8 mouse cellular contexts compared by ENCODE assay signal in the genomic region with DNA sequence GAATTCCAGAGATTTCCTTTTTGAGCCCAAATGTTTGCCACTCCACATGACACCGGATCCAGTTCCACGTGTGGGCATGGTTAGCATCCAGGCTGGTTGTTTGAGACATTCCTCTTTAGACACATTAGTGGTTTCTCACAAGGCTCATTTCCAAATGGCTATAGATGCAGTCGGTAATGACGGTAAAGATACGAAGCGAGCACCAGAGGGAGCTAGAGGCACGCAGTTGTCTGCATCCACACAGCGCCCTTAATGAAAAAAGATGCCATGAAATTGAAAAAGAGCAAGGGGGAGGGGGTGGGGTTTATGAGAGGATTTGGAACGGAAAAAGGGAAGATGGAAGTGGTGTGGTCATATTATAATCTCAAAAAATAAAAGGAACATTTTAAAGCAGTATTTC. TPM values are rescaled to one million over a fixed set of nuclear protein-coding genes. Genes with fewer than 3 reads are reported as not detected.
DNase-seq lines count a peak whose midpoint lies in the region; ATAC-seq and TF ChIP-seq lines count a peak whose summit lies in the region.

No protein-coding gene starts in this region.

- no peak overlapping the region for H3K27ac ChIP-seq in heart, embryonic 11.5 days (ENCODE audit: low read depth, low read length)
- H3K27ac ChIP-seq in kidney, embryonic 16.5 days (ENCODE audit: low read length) = no peak overlapping the region
- no peak overlapping the region for H3K27ac ChIP-seq in liver, postnatal 0 days (ENCODE audit: low read depth)
- no peak overlapping the region for H3K27ac ChIP-seq in neural tube, embryonic 14.5 days (ENCODE audit: low read depth, low read length)

- peak; percentile 90 for DNase-seq in CD4-positive, CD25-positive, alpha-beta regulatory T cell, adult 2 months (ENCODE audit: low read depth, low spot score)
- peak; percentile 66 for DNase-seq in adipocyte (ENCODE audit: low spot score)
- DNase-seq in embryo, embryonic 11 days = peak; percentile 87
- peak; percentile 75 for DNase-seq in liver, postnatal 0 days
- peak; percentile 54 for DNase-seq in thymus, postnatal 25 days

- peaks cover 7% of the 10 kb centered on the region for H3K4me1 ChIP-seq in heart, embryonic 11.5 days (ENCODE audit: control insufficient read depth, insufficient read depth, low read length)
- 0 out of 2 replicates have a peak, but pooled peaks cover 4% of the 10 kb centered on the region for H3K4me1 ChIP-seq in kidney, embryonic 16.5 days (ENCODE audit: insufficient read depth, low read length)
- 0 out of 2 replicates have a peak, but pooled peaks cover 2% of the 10 kb centered on the region for H3K4me1 ChIP-seq in liver, postnatal 0 days (ENCODE audit: insufficient read depth)
- no peaks in the 10 kb centered on the region for H3K4me1 ChIP-seq in neural tube, embryonic 14.5 days (ENCODE audit: control insufficient read depth, insufficient read depth, low read length)

- no peaks in the 10 kb centered on the region for H3K27me3 ChIP-seq in heart, embryonic 11.5 days (ENCODE audit: control insufficient read depth, insufficient read depth, low read length)
- no peaks in the 10 kb centered on the region for H3K27me3 ChIP-seq in kidney, embryonic 16.5 days (ENCODE audit: insufficient read depth, low read length)
- no peaks in the 10 kb centered on the region for H3K27me3 ChIP-seq in liver, postnatal 0 days (ENCODE audit: insufficient read depth, low read length)
- H3K27me3 ChIP-seq in neural tube, embryonic 14.5 days (ENCODE audit: control insufficient read depth, insufficient read depth, low read length) = no peaks in the 10 kb centered on the region

- no peak overlapping the region for H3K9ac ChIP-seq in heart, embryonic 11.5 days (ENCODE audit: low read depth, low read length)
- H3K9ac ChIP-seq in kidney, embryonic 16.5 days (replicated peaks; ENCODE audit: low read length) = no peak overlapping the region
- H3K9ac ChIP-seq in liver, postnatal 0 days (replicated peaks) = no peak overlapping the region
- no peak overlapping the region for H3K9ac ChIP-seq in neural tube, embryonic 14.5 days (replicated peaks; ENCODE audit: low read depth, low read length)

- no peaks in the 10 kb centered on the region for H3K36me3 ChIP-seq in heart, embryonic 11.5 days (ENCODE audit: control insufficient read depth, insufficient read depth, low read length)
- no peaks in the 10 kb centered on the region for H3K36me3 ChIP-seq in kidney, embryonic 16.5 days (ENCODE audit: insufficient read depth, low read length)
- no peaks in the 10 kb centered on the region for H3K36me3 ChIP-seq in liver, postnatal 0 days (replicated peaks; ENCODE audit: insufficient read depth, low read length)
- no peaks in the 10 kb centered on the region for H3K36me3 ChIP-seq in neural tube, embryonic 14.5 days (ENCODE audit: control insufficient read depth, insufficient read depth, low read length)

- H3K9me3 ChIP-seq in heart, embryonic 11.5 days (replicated peaks; ENCODE audit: control insufficient read depth, low read length) = no peaks in the 10 kb centered on the region
- no peaks in the 10 kb centered on the region for H3K9me3 ChIP-seq in kidney, embryonic 16.5 days (ENCODE audit: low read length)
- no peaks in the 10 kb centered on the region for H3K9me3 ChIP-seq in liver, postnatal 0 days (ENCODE audit: low read length)
- no peaks in the 10 kb centered on the region for H3K9me3 ChIP-seq in neural tube, embryonic 14.5 days (ENCODE audit: control insufficient read depth, low read length)

- 0 out of 2 replicates have a peak, but pooled peaks have one; percentile 31 for ATAC-seq in heart, embryonic 11.5 days (replicated peaks; ENCODE audit: insufficient number of reproducible peaks, low FRiP score, low TSS enrichment)
- peak; percentile 75 for ATAC-seq in kidney, embryonic 16.5 days (ENCODE audit: low FRiP score, low TSS enrichment)
- ATAC-seq in liver, postnatal 0 days = peak; percentile 57
- peak; percentile 89 for ATAC-seq in neural tube, embryonic 14.5 days (ENCODE audit: low read depth)

- no peak overlapping the region for H3K4me2 ChIP-seq in heart, embryonic 11.5 days
- H3K4me2 ChIP-seq in kidney, embryonic 16.5 days (replicated peaks; ENCODE audit: low read depth, low read length) = no peak overlapping the region
- no peak overlapping the region for H3K4me2 ChIP-seq in liver, postnatal 0 days (ENCODE audit: low read depth, low read length)
- no peak overlapping the region for H3K4me2 ChIP-seq in neural tube, embryonic 14.5 days (ENCODE audit: low read depth, low read length)

- no peak overlapping the region for H3K4me3 ChIP-seq in heart, embryonic 11.5 days (ENCODE audit: low read depth, low read length)
- H3K4me3 ChIP-seq in kidney, embryonic 16.5 days (ENCODE audit: low read length) = no peak overlapping the region
- no peak overlapping the region for H3K4me3 ChIP-seq in liver, postnatal 0 days (ENCODE audit: low read depth, low read length)
- H3K4me3 ChIP-seq in neural tube, embryonic 14.5 days (ENCODE audit: low read depth, low read length) = no peak overlapping the region

- TF ChIP-seq EP300 in liver, postnatal 0 days (IDR thresholded peaks at IDR 0.05; ENCODE audit: low read depth) = no peak

- TF ChIP-seq CTCF in liver, postnatal 0 days (IDR thresholded peaks at IDR 0.05; ENCODE audit: low read depth) = peak; percentile 87

- WGBS in heart, embryonic 11.5 days (ENCODE audit: insufficient replicate concordance) = 5% methylated on average over 9 of the region's 9 CpGs
- 3% methylated on average over 9 of the region's 9 CpGs for WGBS in kidney, embryonic 16.5 days
- 5% methylated on average over 9 of the region's 9 CpGs for WGBS in liver, postnatal 0 days (ENCODE audit: insufficient replicate concordance)
- WGBS in neural tube, embryonic 14.5 days = 2% methylated on average over 9 of the region's 9 CpGs

RNA-seq across cellular contexts. Expression of gene Fry, which starts 50.3 kb away (rescaled TPM):
- 26.6 and 32.5 TPM in 2 replicates for polyA plus RNA-seq in heart, embryonic 11.5 days (2014; fragmentation: Nextera tagmentation; extraction: Ambion mirVana)
- 5.7 and 7.8 TPM in 2 replicates for polyA plus RNA-seq in kidney, embryonic 16.5 days (2015; fragmentation: Nextera tagmentation; extraction: Ambion mirVana)
- polyA plus RNA-seq in liver, postnatal 0 days (2015; fragmentation: Nextera tagmentation; extraction: Ambion mirVana) = 2.0 and 3.2 TPM in 2 replicates
- 73.7 and 85.1 TPM in 2 replicates for polyA plus RNA-seq in neural tube, embryonic 14.5 days (2014; fragmentation: Nextera tagmentation; extraction: Ambion mirVana)

Comparison
In these comparisons a context has a peak if more than half of its experiments do, and no peak if none do; other contexts are left out.
1. ATAC-seq: peak in every context shown above with its lines; median percentile 89 in neural tube, embryonic 14.5 days; 75 in kidney, embryonic 16.5 days; 57 in liver, postnatal 0 days; 31 in heart, embryonic 11.5 days.